Mouse (Mus musculus) brown adipose tissue, adult 24 weeks (tissue): ENCODE results near the gene BC035044. TPM values are rescaled to one million over a fixed set of nuclear protein-coding genes. Genes with fewer than 3 reads are reported as not detected.
"Not testable (repeated sequence)": the region's sequence is repeated elsewhere in the genome, so short reads cannot be mapped to it uniquely, and the experiment has no call there.

Source experiments
- H3K27ac ChIP-seq: fragments of 200-500 bp; replicated peaks from 2 replicates; pipeline ENCODE4 v1.5.1; 2012; ENCODE audit warnings: low read depth, mild to moderate bottlenecking, low read length
- H3K4me1 ChIP-seq: fragments of 200-500 bp; 2 replicates; pipeline ENCODE4 v1.6.1; 2012; ENCODE audit warnings: low read length, mixed read lengths; ENCODE audit not compliant: control insufficient read depth, insufficient read depth, insufficient read length
- H3K4me3 ChIP-seq: fragments of 200-500 bp; 2 replicates; pipeline ENCODE4 v1.5.1; 2012; ENCODE audit warnings: low read depth, mild to moderate bottlenecking, low read length, moderate library complexity; ENCODE audit not compliant: insufficient read depth
- polyA plus RNA-seq: library from polyadenylated mRNA; stranded (reverse); fragments of >200 nt; gene quantifications from 2 replicates; pipeline ENCODE4 v1.2.4, GENCODE M21; 2012; ENCODE audit not compliant: missing spikeins, insufficient read depth, insufficient read length

Gene BC035044
- polyA plus RNA-seq, result not detected in 2 replicates

DNA sequence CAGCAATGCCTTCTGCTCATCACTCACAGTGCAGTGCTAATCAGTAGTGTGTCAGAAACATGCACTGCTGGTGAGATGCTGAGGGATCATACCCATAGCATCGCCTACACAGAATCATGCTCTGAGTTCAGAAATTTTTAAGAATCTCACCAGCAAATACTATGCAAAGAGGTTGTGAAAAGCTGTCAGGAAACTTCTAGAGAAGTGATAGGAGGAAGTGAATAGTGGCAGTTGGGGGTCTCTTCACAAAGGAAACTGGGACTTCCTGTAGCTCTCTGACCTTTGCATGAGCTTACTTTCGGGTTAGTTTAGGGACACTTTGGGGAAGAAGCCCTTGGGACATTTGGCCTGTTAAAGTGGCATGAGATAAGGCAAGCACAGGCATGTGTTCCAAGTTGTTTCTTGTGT lies at the start of gene BC035044:
TSS of gene BC035044 (minus strand) at position 179 of the 408 bp plus-strand sequence.
- H3K4me3 ChIP-seq, result peak within 1 kb of the TSS; percentile 25; the same call in 1 of the 2 replicates
- no peaks in the 10 kb centered on the region for H3K4me1 ChIP-seq
- H3K27ac ChIP-seq, result no peak within 1 kb of the TSS

DNA sequence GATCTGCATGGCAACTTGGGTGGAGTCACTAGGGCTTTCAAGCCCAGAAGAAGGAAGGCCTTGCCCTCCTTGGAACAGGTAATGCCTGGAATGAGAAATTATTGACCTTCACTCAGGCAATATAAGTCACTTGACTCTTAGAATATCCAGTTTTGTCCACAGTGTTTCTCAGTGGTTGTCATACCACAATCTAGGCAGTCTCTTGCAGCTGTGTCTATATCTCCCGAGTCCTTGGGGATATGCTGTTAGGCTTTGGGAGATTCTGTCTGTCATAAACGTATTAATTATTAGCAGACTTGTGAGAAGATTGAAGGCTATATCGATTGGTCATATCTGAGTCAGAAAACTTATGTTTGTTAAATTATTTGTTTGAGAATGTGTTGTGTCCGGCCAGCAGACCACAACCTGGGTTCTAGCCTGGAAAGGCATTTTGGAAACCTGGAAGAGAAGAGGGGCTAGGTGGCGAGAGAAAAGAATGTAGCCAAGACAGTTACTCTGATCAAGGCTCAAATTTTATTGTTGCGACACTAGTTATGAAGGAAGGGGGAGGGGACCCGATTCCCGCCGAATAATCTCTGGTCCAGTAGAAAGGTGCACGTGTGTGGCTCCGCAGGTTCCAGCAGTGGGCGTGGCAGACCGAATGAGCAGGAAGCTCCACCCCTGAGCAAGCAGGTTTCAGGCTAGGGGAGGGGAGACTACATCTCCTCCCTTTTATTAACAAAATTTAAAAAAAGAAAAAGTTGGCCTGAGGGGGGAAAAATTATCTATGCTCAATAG lies 45.2 kb upstream of the BC035044 start:
- H3K27ac ChIP-seq, H3K4me1 ChIP-seq, H3K4me3 ChIP-seq: not testable (repeated sequence)

GRCm38 (mm10) chr6:128934081-128934480 lies 43.2 kb upstream of the BC035044 start, which contains the start of gene Clec2g:
Gene Clec2g (plus strand): TSS chr6:128934381.
- not testable (repeated sequence) for H3K4me3 ChIP-seq, H3K4me1 ChIP-seq, H3K27ac ChIP-seq

DNA sequence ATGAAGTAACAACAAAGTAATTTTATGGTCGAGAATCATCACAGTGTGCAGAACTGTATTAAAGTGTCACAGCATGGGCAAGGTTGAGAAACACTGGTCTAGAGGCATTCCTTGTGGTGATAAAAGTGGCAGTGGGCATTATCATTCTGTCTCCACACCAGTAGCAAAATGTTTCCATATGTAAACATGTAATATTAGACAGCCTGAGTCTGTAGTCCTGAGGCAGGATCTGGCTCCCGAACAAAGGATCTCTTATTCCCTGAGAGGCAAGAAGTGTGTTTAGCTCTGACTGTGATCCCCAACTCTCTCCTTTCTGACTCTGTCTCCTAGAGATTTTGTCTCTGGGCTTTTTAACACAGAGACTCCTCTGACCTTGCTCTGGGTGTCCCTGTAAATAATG lies 42.1 kb upstream of the BC035044 start:
- Histone ChIP-seq H3K4me3 (no peak overlapping the region), H3K27ac (no peak overlapping the region), H3K4me1 (no peaks in the 10 kb centered on the region)

GRCm38 (mm10) chr6:128917322-128917721 lies 26.4 kb upstream of the BC035044 start:
- Histone ChIP-seq H3K4me1 (no peaks in the 10 kb centered on the region), H3K4me3 (no peak overlapping the region), H3K27ac (no peak overlapping the region)

DNA sequence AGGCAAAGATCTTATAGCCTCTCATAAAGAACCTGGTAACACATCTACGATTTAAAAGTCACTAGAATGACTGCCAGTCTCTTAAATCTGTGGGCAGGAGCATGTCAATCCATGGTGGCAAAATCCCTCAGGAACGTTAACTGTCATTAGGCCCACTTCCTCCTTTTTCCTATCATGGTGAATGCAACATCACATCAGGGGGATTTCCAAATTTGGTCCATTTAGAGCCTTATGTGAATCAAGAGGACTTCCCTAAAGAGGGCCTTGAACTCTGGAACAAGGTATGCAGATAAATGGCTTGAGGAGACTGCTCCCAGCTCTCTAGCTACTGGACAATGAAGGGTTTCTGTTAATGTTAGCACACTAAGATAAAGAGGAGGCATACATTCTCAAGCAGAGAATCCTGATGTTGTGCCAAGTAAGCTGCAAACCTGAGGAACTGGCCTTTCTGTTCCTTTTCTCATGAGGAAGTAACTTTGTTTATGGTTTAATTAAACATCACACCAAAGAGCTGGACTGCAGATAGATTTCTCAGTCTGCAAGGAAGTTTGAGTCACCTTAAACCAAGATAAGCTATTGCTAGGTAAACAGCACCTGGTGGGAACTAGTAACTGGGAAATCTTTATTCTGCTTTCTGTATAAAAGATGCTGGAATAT lies 22.8 kb upstream of the BC035044 start:
- Histone ChIP-seq H3K27ac (no peak overlapping the region), H3K4me1 (no peaks in the 10 kb centered on the region), H3K4me3 (no peak overlapping the region)

- H3K4me1 ChIP-seq, H3K27ac ChIP-seq, H3K4me3 ChIP-seq: not testable (repeated sequence)
Observed at GRCm38 (mm10) chr6:128900796-128901552, 10.0 kb upstream of the BC035044 start.

- no peak overlapping the region for H3K4me3 ChIP-seq
- H3K27ac ChIP-seq, result no peak overlapping the region
Observed at GRCm38 (mm10) chr6:128900044-128900443, 9.1 kb upstream of the BC035044 start.

GRCm38 (mm10) chr6:128895404-128896001 lies 4.6 kb upstream of the BC035044 start:
- H3K4me1 ChIP-seq, result no peaks in the 10 kb centered on the region
- H3K27ac ChIP-seq, result no peak overlapping the region
- H3K4me3 ChIP-seq, result no peak overlapping the region

More at GRCm38 (mm10) chr6:128900044-128900443, 9.1 kb upstream of the BC035044 start:
- H3K4me1 ChIP-seq, result no peaks in the 10 kb centered on the region

DNA sequence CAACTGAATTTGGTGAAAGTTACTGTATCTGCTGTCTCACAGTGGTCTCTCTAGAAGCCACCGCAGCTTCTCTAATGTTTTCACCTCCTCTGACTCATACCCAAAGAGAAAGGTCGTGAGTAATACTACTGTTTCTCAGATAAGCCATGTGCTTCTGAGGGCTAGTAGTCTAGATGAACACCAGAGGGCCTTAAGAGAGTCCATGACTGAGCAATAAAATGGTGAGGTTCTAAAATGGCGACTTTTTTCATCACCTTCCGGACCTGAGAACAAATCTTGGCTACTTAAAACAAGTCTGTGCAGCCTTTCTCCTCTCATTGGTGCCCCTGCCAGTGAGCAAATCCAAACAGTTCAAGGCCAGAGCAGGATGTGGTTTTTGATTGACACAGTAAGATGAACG lies 2.1 kb downstream of the BC035044 start:
- H3K4me3 ChIP-seq, result peak overlapping the region; percentile 5; the same call in 1 of the 2 replicates
- H3K27ac ChIP-seq, result no peak overlapping the region
- H3K4me1 ChIP-seq, result no peaks in the 10 kb centered on the region

GRCm38 (mm10) chr6:128887091-128887790 lies 3.7 kb downstream of the BC035044 start, which contains the start of gene Clec2i:
Gene Clec2i (plus strand): TSS chr6:128887588.
- H3K27ac ChIP-seq, H3K4me1 ChIP-seq: not testable (repeated sequence)
- peak within 1 kb of the TSS; percentile 49 for H3K4me3 ChIP-seq

DNA sequence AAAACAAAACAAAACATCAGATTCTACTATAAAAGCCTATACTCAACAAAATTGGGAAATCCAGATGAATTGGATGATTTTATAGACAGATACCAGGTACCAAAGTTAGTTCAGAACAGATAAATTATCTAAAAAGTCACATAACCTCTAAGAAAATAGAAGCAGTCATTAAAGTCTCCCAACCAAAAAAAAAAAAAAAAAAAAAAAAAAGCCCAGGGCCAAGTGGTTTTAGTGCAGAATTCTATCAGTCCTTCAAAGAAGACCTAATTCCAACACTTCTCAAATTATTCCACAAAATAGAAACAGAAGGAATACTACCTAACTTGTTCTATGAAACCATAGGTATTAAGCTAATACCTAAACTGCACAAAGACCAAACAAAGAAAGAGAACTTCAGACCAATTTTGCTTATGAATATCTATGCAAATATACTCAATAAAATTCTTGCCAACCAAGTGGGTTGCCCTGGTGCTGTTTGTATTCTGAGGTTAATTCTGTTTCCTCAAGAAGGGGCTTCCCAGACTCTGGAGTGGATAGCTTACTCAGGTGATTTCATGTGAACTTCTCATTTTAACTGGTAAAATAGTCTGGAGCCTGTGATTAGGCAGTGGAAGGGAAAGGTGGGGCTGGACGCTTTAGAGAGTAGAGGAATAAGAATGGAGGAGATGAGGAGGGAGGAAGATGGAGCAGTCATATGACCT lies 18.9 kb downstream of the BC035044 start:
- no peak overlapping the region for H3K4me3 ChIP-seq
- H3K4me1 ChIP-seq, result no peaks in the 10 kb centered on the region
- no peak overlapping the region for H3K27ac ChIP-seq

- Histone ChIP-seq H3K4me3 (no peak overlapping the region), H3K27ac (no peak overlapping the region), H3K4me1 (no peaks in the 10 kb centered on the region)
Observed at GRCm38 (mm10) chr6:128868861-128869260, 22.1 kb downstream of the BC035044 start.

- no peak overlapping the region for H3K4me3 ChIP-seq
- peaks cover 6% of the 10 kb centered on the region for H3K4me1 ChIP-seq
Observed at GRCm38 (mm10) chr6:128857976-128858375, 33.0 kb downstream of the BC035044 start.

More at GRCm38 (mm10) chr6:128857976-128858375, 33.0 kb downstream of the BC035044 start:
- no peak overlapping the region for H3K27ac ChIP-seq
